In genomic region chr11:60507281-60507680, GRCm38 (mm10) we compare ENCODE assay signal across 12 mouse cellular contexts.
"Had no signal": no experiment of that assay in that cellular context is flagged by ENCODE, and none has a peak within 500 bp of the region (broad histone marks: within the 10 kb centered on the region; RNA-seq: fewer than 3 reads in every experiment).

No protein-coding gene starts in this region.

- DNase-seq: kidney, adult 8-10 months; kidney, postnatal 14 days; kidney, postnatal 4 days; lung, adult 18-20 months; lung, postnatal 10 days; lung, postnatal 36 days; midbrain, embryonic 14.5 days; retina, postnatal 1 day; right cerebral cortex, postnatal 25 days; spleen, adult 18-20 months; thymus, adult 18-20 months; thymus, postnatal 36 days had no signal
